Mouse (Mus musculus) natural killer cell, adult 2 months (primary cell): ENCODE results near the gene Omt2b.
"Not testable (repeated sequence)": the region's sequence is repeated elsewhere in the genome, so short reads cannot be mapped to it uniquely, and the experiment has no call there.

Experiments used
- DNase-seq, 2 experiments: peaks; one replicate each; pipeline ENCODE4 v3.0.0; 2022; ENCODE audit warnings: low spot score in 2 of 2

Gene Omt2b

GRCm38 (mm10) chr9:78351504-78352220, 24.3 kb downstream of the Omt2b start:
- DNase-seq: no peak

DNA sequence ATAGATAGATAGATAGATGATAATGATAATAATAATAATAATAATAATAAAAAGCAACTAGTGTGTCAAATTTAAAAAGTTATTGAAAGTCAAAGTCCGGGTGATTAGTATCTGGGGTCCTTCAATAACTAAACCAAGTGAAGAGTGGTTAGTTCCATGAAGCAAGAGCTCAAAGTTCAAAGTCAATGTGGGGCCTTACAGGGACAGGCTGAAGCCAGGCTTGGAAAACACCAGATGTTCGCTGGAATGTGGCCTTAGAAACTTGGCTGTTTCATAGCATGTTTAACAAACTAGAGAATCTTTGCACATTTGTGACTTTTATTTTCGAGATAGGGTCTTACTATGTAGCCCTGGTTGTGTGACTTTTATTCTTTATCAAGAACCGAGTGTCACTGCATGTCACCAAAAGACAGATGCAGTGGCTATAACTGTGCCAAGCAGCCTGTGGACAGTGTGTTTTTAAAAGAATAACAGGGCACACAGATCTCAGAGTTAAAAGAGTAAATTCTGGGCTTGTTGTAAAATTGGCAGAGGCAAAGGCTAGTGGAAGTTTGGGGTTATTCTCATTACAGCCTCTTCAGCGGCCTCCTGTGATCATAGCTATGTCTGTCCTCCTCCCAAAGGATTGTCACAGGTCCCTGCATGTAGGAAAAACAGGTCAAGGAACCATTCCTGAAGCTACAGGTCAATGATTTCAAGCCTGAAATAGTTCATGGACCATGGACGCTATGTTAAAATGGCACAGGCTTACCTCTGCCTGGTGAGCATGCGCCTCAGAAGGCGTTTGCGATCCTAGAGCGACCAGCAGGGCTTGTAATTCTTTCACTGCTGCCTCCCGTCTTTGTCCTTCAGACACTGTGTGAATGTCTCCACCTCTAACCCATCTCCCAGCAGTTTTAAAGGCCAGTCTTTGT, 27.5 kb downstream of the Omt2b start:
- DNase-seq: no peak

- no peak for DNase-seq
Observed at GRCm38 (mm10) chr9:78355611-78356010, 28.2 kb downstream of the Omt2b start, which contains the start of gene Gsta2. TSS of gene Gsta2 (minus strand) at chr9:78355788.

DNA sequence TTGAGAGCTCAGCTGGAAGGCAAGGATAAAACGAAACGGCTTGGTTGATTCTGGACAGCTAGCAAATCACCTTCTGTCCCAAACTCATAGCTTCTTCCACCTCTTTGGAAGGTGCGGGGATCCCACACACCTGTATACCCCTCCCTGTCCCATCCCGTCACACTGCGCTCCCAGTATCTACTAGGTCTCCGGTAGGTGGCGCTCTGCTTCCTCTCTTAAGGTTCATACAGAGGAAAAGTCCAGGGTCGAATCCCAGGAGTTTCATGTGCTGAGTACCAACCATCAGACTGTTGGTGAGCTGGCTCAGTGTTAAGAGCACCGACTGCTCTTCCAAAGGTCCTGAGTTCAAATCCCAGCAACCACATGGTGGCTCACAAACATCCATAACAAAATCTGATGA, 30.7 kb downstream of the Omt2b start:
- DNase-seq: peak; percentile 21 to 40

DNA sequence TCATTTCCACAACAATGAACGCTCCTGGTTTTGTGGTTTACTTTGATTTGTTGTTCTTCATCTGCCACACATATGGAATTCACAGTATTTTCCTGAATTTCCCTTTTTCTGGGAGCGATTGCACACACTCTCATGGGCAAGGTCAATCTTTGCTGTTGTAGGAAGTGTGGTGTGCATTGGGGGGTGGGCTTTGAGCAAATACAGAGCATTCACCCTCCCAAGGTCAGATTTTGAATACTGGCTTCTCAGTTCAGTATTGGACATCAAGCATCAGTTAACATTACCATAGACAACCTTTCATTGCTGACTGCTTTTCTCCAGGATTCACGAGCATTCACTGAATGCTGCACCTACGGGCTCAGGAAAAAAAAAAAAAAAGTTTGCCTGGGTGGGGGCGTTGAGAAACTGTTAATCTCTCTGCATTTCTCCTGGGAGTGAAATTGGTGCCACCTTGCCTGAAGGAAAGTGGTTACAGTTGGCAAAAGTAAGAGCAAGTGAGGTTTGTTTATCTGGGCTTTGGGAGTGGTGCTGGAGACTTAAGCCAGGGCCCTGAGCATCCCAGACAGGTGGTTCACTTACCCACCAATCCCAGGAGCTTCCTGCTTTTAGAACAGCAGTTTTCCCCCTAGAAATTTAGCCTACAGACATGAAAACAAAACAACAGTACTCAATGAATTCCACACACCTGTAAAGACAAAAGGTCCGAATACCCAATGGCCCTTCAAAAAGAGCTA, 32.5 kb downstream of the Omt2b start:
- no peak for DNase-seq

DNA sequence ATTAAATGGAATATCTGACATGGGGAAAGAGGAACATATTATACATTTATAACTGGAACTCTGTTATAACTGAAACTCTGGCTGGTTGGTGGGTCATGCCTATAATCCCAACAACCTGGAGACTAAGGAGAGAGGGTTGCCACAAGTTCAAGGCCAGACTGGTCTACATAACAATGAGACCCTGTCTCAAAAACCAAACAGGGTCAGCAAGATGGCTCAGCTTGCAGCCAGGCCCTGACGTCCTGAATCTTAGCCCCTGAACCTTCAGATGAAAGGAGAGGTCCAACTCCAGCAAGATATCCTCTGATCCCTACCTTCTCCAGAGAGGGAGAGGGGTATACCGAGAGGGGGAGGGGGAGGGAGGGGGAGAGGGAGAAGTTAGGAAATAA, 33.1 kb downstream of the Omt2b start:
- DNase-seq: no peak

DNA sequence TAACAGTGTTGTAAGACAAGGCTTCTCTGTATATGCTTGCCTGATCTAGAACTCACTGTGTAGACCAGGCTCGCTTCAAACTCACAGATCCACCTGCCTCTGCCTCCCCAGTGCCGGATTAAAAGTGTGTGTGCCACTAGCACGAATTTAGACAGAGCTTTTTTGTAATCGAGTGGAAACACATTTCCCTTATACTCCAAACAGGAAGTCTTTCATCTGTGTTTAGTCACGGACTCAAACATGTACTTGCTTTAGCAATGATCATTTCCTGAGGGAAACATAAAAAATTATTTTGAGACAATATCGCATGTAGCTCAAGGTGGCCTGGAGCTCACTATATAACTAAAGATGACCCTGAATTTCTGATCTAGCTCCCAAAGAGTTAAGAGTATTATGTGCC, 36.0 kb downstream of the Omt2b start:
- DNase-seq: no peak

DNA sequence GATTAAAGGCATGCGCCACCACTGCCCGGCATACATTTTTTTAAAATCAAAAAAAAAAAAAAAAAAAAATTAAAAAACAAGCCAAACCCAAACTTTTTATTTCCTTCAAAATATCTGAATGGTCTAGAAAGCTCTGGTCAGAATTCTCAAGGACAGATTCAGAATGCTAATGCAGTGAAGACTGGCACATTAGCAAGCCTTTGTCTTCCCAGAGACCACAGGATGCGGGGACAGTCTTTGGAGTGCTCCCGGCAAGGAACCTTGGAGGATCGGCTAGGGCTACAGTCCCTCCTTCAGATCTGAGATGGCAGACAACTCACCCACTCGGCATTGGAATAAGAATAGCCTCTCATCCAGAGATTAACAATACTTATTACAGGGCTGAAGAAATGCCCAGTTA, 37.3 kb downstream of the Omt2b start:
- DNase-seq: no peak

- no peak for DNase-seq
Observed at GRCm38 (mm10) chr9:78365850-78366544, 38.6 kb downstream of the Omt2b start.

DNA sequence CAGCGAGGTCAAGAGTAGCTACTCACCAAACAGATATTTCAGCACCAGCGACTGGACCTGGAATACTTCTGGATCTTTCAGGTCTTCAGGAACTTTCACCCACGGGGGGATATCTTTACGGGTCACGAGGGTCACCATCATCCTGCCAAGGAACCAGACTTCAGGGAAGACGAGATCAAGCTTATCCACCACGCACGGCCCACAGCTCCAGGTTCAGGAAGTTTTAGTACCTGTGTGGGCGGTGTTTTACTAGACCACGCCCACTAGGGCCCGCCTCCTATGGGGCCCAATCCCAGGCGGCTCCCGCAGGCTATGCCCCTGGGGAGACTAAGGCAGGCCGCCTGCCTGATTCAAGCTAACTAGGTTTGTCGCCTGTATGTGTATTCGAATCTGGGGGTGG, 40.6 kb downstream of the Omt2b start, which contains the start of gene Dppa5a:
Gene Dppa5a (minus strand): TSS at position 219 of the 400 bp plus-strand sequence.
- not testable (repeated sequence) for DNase-seq

DNA sequence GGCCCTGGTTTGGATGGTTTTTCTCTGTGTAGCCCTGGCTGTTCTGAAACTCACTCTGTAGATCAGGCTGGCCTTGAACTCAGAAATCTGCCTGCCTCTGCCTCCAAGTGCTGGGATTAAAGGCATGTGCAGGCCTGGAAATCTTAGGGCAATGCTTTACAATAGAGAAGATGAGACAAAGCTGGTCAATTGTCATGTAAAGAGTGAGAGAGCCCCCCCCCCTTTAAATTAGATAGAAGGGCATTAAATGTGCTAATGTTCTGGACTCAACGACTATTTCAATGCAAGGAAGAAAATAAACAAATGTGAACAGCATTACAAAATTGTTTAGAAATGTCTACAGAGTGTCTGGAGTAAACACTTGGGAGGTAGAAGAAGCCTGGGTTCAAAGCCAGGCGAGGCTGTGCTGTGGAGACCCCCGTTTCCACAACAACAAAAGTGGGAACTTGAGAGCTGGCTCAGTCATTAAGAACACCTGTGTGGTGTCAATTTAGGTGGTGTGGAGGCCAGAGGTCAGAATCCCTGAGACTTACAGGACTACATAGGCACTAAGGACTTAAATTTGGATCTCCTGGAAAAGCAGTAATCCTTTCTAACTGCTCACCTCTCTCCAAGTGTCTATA, 41.4 kb downstream of the Omt2b start:
- DNase-seq: no peak

GRCm38 (mm10) chr9:78369349-78369748, 42.0 kb downstream of the Omt2b start:
- DNase-seq: no peak

- DNase-seq: no peak
Observed at GRCm38 (mm10) chr9:78369786-78370185, 42.4 kb downstream of the Omt2b start.

DNA sequence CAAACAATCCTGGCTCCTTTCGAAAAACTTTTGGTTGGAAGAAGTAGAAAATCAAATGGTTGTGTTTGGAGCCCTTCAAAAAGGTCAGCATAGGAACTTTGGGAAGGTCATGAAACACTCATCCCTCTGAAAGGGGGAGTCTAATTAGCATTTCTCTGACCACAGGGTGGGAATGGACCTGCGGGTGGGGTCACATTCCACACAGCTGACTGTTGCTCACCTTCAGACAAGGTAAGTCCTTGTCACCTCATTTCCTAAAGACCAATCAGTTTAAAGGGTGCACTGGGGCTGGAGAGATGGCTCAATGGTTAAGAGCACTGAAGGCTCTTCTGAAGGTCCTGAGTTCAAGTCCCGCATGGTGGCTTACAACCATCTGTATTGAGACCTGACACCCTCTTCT, 44.1 kb downstream of the Omt2b start:
- no peak for DNase-seq

DNA sequence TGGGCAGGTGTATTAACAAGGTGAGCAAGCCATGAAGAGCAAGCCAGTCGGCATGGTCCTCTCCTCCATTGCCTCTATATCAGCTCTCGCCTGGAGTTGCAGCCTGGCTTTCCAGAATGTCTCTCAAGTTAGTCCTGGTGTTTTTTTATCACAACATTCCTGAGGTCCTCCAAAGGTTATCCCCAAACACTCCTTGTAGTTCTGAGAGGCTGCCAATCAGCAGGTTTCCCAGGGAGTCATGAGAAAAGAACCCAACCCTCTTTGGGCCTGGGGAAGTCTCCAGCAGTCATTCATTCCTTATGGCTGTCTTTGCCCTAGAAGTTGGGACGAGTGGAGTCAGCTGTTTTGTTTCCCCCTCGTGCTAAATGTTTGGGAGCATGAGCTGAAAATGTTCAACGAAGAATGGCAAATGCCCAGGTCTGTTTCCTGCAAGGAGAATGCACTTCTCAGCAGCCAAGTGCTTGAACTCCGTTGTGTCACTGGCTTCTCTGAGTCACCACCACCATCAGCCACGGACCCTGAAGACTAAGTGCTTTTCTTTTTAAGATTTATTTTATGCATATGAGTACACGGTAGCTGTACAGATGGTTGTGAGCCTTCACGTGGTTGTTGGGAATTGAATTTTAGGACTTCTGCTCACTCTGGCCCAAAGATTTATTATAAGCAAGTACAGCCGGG, 45.6 kb downstream of the Omt2b start:
- DNase-seq: no peak

DNA sequence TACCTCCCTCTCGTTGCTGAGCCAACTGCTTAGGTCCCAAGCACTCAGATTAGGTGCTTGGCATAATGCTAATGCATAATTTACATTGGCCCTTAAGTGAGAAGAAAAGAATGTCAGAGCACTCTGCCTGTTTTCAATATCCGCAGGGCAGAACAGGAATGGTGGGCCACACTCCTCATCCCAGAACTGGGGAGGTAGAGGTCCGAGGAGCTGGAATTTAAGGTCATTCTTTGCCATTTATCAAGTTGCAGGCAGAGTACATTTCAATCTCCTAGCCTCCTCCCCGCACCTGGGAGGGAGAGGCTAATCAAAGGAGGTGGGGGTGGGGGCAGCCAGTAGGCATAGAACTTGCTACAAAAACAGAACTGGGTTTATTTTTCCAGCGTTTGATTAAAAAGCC, 47.0 kb downstream of the Omt2b start:
- no peak for DNase-seq

GRCm38 (mm10) chr9:78374885-78375389, 47.5 kb downstream of the Omt2b start:
- no peak for DNase-seq

GRCm38 (mm10) chr9:78375486-78375885, 48.1 kb downstream of the Omt2b start:
- no peak for DNase-seq

GRCm38 (mm10) chr9:78377546-78377945, 50.2 kb downstream of the Omt2b start:
- no peak for DNase-seq

DNA sequence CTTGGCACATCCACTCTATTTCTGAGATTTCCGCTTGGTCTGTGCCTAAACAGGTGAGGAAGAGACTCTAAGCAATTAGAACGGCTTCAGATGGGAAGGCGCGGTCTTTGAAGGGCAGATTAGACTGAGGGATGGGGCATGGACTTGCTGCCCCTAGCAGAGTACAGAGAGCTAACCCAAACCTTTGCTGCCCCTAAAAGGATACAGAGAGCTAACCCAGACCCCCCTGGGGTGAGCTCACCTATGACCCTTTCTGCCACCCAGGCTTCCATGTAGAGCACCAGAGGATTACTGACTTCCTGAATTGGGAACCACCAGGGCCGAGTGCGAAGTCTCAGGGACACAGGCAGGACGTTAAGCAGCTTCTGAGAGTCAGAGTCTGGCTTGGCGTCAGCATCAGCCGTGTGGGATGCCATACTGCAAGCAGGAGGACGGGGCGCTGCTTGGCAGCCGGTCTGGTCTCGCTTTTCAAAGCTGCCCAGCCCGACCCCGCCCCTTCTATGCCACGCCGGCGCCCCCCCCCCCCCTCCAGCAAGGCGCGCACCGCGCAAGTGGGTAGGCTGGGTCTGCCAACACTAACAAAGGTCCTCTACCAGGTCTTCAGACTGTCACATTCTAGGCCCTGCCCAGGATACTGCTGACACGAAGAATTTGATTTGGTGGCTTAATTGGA, 50.9 kb downstream of the Omt2b start, which contains the start of gene Ooep:
Gene Ooep (minus strand): TSS at position 613 of the 673 bp plus-strand sequence.
- no peak for DNase-seq
